Mouse (Mus musculus) hindbrain, embryonic 11.5 days (tissue): ENCODE results near the gene Fndc7. TPM values are rescaled to one million over a fixed set of nuclear protein-coding genes. Genes with fewer than 3 reads are reported as not detected.

ENCODE experiments used
- ATAC-seq: fragments of 200-750 bp; cut with Nextera tagmentation; 2 replicates; pipeline ENCODE4 v1.8.0; 2017; ENCODE audit warnings: mild to moderate bottlenecking, moderate TSS enrichment, moderate library complexity; ENCODE audit not compliant: low FRiP score
- DNase-seq: peaks from one replicate; pipeline ENCODE4 v3.0.0-alpha.2; 2015; ENCODE audit warnings: low spot score
- H3K27ac ChIP-seq: fragments of 300-500 bp; sonication (generic); 2 replicates; pipeline ENCODE4 v1.5.1; 2014; ENCODE audit warnings: mild to moderate bottlenecking, low read depth, low read length
- H3K27me3 ChIP-seq: fragments of 300-500 bp; sonication (generic); 2 replicates; pipeline ENCODE4 v1.6.1; 2014; ENCODE audit warnings: mild to moderate bottlenecking, low read length, moderate library complexity, mixed read lengths; ENCODE audit not compliant: control insufficient read depth, insufficient read depth
- H3K36me3 ChIP-seq: fragments of 300-500 bp; sonication (generic); 2 replicates; pipeline ENCODE4 v1.6.1; 2014; ENCODE audit warnings: mild to moderate bottlenecking, low read length, moderate library complexity, mixed read lengths; ENCODE audit not compliant: control insufficient read depth, insufficient read depth
- H3K4me1 ChIP-seq: fragments of 300-500 bp; sonication (generic); replicated peaks from 2 replicates; pipeline ENCODE4 v1.6.1; 2014; ENCODE audit warnings: low read length, mixed read lengths; ENCODE audit not compliant: control insufficient read depth, insufficient read depth
- H3K4me2 ChIP-seq: fragments of 300-500 bp; sonication (generic); replicated peaks from 2 replicates; pipeline ENCODE4 v1.6.1; 2014; ENCODE audit warnings: mild to moderate bottlenecking, low read depth, low read length
- H3K4me3 ChIP-seq: fragments of 300-500 bp; sonication (generic); 2 replicates; pipeline ENCODE4 v1.5.1; 2014; ENCODE audit warnings: low read depth, low read length
- H3K9ac ChIP-seq: fragments of 300-500 bp; sonication (generic); 2 replicates; pipeline ENCODE4 v1.6.1; 2014; ENCODE audit warnings: low read depth, low read length
- H3K9me3 ChIP-seq: fragments of 300-500 bp; sonication (generic); 2 replicates; pipeline ENCODE4 v1.6.1; 2016; ENCODE audit warnings: low read length; ENCODE audit not compliant: control insufficient read depth
- WGBS: fragments of 180-500 bp; shearing (Covaris S2); extraction: QIAGEN DNeasy Blood & Tissue Kit; methylation state at CpG from one replicate; pipeline ENCODE4 v1.1.7; 2014; 5-methylcytosine and 5-hydroxymethylcytosine counted together
- polyA plus RNA-seq: library from polyadenylated mRNA; unstranded; fragments of >200 nt; fragmentation: Nextera tagmentation; extraction: Ambion mirVana; gene quantifications from 2 replicates; pipeline ENCODE4 v1.2.1, GENCODE M21; 2014

Fndc7 gene
- polyA plus RNA-seq, 1 experiment from 2014 or later: not detected

DNA sequence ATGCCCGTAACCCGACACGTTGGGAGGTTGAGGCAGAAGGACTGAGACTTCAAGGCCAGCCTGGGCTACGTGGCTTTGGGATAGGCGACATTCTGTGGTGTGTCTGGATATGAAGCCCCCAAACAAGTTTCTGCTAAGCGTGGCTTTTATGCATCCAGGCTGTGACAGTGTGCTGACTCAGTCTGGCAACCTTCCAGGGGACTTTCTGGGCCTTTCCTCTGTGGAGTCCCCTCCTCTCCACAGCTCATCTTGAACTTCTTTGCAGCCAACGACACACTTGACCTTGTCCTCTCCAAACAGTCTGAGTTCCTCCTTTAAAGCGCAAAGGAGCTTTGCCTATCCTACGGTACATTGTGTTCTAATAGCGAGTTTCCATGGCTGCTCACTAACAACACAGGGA, 33.9 kb downstream of the Fndc7 start:
- H3K27ac ChIP-seq: no peak overlapping the region
- H3K4me3 ChIP-seq: no peak overlapping the region
- no peaks in the 10 kb centered on the region for H3K9me3 ChIP-seq
- no peak overlapping the region for H3K9ac ChIP-seq
- H3K4me2 ChIP-seq: no peak overlapping the region
- H3K36me3 ChIP-seq: no peaks in the 10 kb centered on the region
- DNase-seq (no peak), ATAC-seq (no peak)
- no peaks in the 10 kb centered on the region for H3K27me3 ChIP-seq
- 81% methylated on average over 10 of the region's 10 CpGs for WGBS
- no peaks in the 10 kb centered on the region for H3K4me1 ChIP-seq

GRCm38 (mm10) chr3:108855371-108855770, 34.4 kb downstream of the Fndc7 start:
- no peaks in the 10 kb centered on the region for H3K27me3 ChIP-seq
- no peak for ATAC-seq
- DNase-seq: peak; percentile 17
- 0 out of 2 replicates have a peak overlapping the region, but pooled peaks have one; percentile 8 for H3K27ac ChIP-seq
- H3K9ac ChIP-seq: no peak overlapping the region
- no peak overlapping the region for H3K4me2 ChIP-seq
- H3K4me3 ChIP-seq: no peak overlapping the region
- 57% methylated on average over 12 of the region's 12 CpGs for WGBS
- no peaks in the 10 kb centered on the region for H3K36me3 ChIP-seq
- no peaks in the 10 kb centered on the region for H3K9me3 ChIP-seq
- H3K4me1 ChIP-seq: no peaks in the 10 kb centered on the region

DNA sequence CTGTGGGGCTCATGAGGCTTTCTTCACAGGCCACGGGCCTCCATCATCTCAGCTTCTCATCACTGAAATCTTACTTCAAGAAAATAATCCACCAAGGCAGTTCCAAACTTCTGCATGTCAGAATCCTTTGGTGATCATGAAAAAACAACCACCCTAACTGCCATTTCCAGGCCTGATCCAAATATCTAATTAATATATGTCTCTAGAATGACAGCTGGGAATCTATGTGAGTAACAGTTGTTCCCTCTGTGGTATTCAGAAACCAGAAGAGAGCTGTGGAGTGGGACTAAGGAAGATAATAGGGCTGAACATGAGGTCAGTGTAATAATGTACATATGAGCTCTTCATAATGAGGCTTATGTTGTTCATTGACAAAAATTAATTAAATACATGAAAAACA, 36.5 kb downstream of the Fndc7 start:
- 87% methylated on average over 1 of the region's 1 CpGs for WGBS
- no peak overlapping the region for H3K27ac ChIP-seq
- no peaks in the 10 kb centered on the region for H3K9me3 ChIP-seq
- H3K27me3 ChIP-seq: no peaks in the 10 kb centered on the region
- no peaks in the 10 kb centered on the region for H3K36me3 ChIP-seq
- ATAC-seq: no peak
- H3K9ac ChIP-seq: no peak overlapping the region
- no peak for DNase-seq
- no peak overlapping the region for H3K4me2 ChIP-seq
- no peaks in the 10 kb centered on the region for H3K4me1 ChIP-seq
- H3K4me3 ChIP-seq: no peak overlapping the region

DNA sequence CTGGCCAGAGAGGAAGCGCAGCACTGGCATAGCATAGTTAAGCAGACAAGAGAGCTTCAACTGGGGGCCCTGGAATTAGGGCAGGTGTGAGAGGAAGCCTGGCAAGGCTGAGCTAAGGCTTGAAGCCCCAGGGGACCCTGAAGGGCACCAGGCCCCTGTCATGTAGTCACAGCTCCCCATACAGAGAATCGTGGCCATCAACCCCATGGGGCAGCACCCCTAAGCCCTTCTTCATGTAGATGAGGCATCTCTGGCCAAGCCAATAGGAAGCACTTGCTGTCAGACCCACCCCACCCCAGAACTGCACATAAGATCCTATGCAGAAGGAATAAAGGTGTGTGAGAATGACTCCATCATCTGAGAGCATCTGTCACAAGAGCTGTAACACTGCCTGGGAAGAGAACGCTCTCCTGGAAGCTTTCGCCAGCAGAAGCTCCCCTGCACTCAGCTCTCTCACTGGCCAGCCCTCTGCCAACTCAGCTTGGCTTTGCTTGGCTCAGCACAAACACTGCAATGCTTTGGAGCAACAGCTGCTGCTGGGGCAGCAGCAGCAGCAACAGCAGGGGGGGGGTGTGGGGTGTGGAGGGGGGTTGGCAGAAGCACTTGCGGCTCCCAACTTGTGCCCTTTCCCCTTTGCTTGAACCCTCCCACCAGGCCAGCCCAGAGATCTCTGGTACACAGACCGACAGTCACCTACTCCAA, 37.7 kb downstream of the Fndc7 start:
- WGBS: 52% methylated on average over 6 of the region's 6 CpGs
- no peak overlapping the region for H3K4me2 ChIP-seq
- no peaks in the 10 kb centered on the region for H3K9me3 ChIP-seq
- ATAC-seq (no peak), DNase-seq (no peak)
- no peaks in the 10 kb centered on the region for H3K4me1 ChIP-seq
- no peaks in the 10 kb centered on the region for H3K27me3 ChIP-seq
- H3K9ac ChIP-seq: no peak overlapping the region
- H3K36me3 ChIP-seq: no peaks in the 10 kb centered on the region
- no peak overlapping the region for H3K27ac ChIP-seq
- H3K4me3 ChIP-seq: no peak overlapping the region

DNA sequence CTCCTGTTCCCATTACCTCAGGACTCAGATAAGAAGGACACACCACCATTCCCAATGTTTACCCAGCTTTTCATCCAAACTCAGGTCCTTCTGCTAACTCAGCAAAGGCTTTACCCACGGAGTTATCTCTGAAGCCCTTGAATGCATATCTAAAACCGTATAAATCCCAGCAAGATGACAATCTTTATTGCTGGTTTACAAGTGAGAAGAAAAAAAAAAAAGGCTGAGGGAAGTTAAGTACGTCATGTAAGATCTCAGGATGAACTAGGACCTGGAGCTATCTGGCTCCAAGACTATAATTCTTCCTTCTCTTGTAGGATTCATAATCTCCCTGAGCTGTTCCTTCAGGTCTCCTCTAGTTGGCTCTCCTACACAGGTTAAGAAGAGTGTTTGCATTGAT, 38.3 kb downstream of the Fndc7 start:
- ATAC-seq: no peak
- Histone ChIP-seq H3K4me1 (no peaks in the 10 kb centered on the region), H3K9ac (no peak overlapping the region), H3K4me2 (no peak overlapping the region), H3K36me3 (no peaks in the 10 kb centered on the region), H3K9me3 (no peaks in the 10 kb centered on the region), H3K4me3 (no peak overlapping the region), H3K27ac (no peak overlapping the region), H3K27me3 (no peaks in the 10 kb centered on the region)
- DNase-seq: no peak
- WGBS: 84% methylated on average over 3 of the region's 3 CpGs

- no peak overlapping the region for H3K4me3 ChIP-seq
These were observed 38.7 kb downstream of the Fndc7 start for GRCm38 (mm10) chr3:108851075-108851474.

GRCm38 (mm10) chr3:108850506-108850905, 39.3 kb downstream of the Fndc7 start:
- Histone ChIP-seq H3K4me3 (no peak overlapping the region), H3K4me2 (no peak overlapping the region), H3K9ac (no peak overlapping the region), H3K27me3 (no peaks in the 10 kb centered on the region), H3K36me3 (no peaks in the 10 kb centered on the region), H3K27ac (no peak overlapping the region), H3K4me1 (no peaks in the 10 kb centered on the region), H3K9me3 (no peaks in the 10 kb centered on the region)
- ATAC-seq: no peak
- 58% methylated on average over 3 of the region's 3 CpGs for WGBS
- no peak for DNase-seq

More at GRCm38 (mm10) chr3:108851075-108851474, 38.7 kb downstream of the Fndc7 start:
- ATAC-seq (no peak), DNase-seq (no peak)
- WGBS: 94% methylated on average over 2 of the region's 2 CpGs
- H3K27me3 ChIP-seq: no peaks in the 10 kb centered on the region
- no peaks in the 10 kb centered on the region for H3K9me3 ChIP-seq
- no peak overlapping the region for H3K4me2 ChIP-seq
- H3K4me1 ChIP-seq: no peaks in the 10 kb centered on the region
- H3K27ac ChIP-seq: no peak overlapping the region
- H3K36me3 ChIP-seq: no peaks in the 10 kb centered on the region
- H3K9ac ChIP-seq: no peak overlapping the region

- Histone ChIP-seq H3K9ac (no peak overlapping the region), H3K27ac (no peak overlapping the region), H3K4me1 (no peaks in the 10 kb centered on the region), H3K27me3 (no peaks in the 10 kb centered on the region), H3K4me3 (no peak overlapping the region), H3K4me2 (no peak overlapping the region), H3K36me3 (no peaks in the 10 kb centered on the region), H3K9me3 (no peaks in the 10 kb centered on the region)
- WGBS: 86% methylated on average over 3 of the region's 3 CpGs
- ATAC-seq: no peak
- DNase-seq: no peak
These were observed 43.2 kb downstream of the Fndc7 start for GRCm38 (mm10) chr3:108846616-108847015.

GRCm38 (mm10) chr3:108844521-108844920, 45.3 kb downstream of the Fndc7 start:
- DNase-seq: no peak
- Histone ChIP-seq H3K27me3 (no peaks in the 10 kb centered on the region), H3K27ac (no peak overlapping the region), H3K9me3 (no peaks in the 10 kb centered on the region), H3K4me1 (no peaks in the 10 kb centered on the region), H3K9ac (no peak overlapping the region), H3K4me2 (no peak overlapping the region), H3K36me3 (no peaks in the 10 kb centered on the region), H3K4me3 (no peak overlapping the region)
- ATAC-seq: no peak
- 85% methylated on average over 5 of the region's 5 CpGs for WGBS
